Mouse (Mus musculus) testis, adult 2 months (tissue): ENCODE measurements around the gene Foxp4.

Experiments
- CTCF ChIP-seq: fragments of 200-500 bp; IDR thresholded peaks from 2 replicates; pipeline ENCODE4 v1.5.1; 2012; ENCODE audit warnings: low read depth, mild to moderate bottlenecking, inconsistent platforms, low read length, moderate library complexity; ENCODE audit not compliant: control insufficient read depth, insufficient read depth, insufficient replicate concordance
- POLR2A ChIP-seq: fragments of 200-500 bp; IDR thresholded peaks from 2 replicates; pipeline ENCODE4 v1.6.1; 2012; ENCODE audit warnings: low read depth, mild to moderate bottlenecking, inconsistent platforms, low read length, moderate library complexity; ENCODE audit not compliant: control insufficient read depth

DNA sequence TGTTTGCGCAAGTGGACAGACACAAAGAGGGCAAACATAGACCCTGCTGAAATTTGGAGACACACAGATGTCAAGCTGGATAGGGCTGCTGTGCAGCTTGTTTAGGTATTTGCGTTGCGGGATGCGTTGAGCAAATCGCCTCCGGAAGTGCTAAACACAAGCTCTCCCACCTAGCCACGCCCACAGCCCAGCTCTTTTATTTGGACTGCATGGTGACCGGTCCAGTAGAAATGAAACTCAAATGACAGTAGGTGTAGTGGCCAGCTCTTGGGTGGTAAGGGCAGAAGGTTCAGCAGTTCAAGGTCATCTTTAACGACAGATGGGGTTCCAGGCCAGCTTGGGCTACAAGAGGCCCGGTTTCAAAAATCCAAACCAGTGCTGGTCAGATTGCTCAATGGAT, 1.5 kb upstream of the Foxp4 start:
- TF ChIP-seq CTCF (no peak), POLR2A (no peak)
